Mouse (Mus musculus): ENCODE measurements around the gene Slc29a1. TPM values are rescaled to one million over a fixed set of nuclear protein-coding genes. Genes with fewer than 3 reads are reported as not detected.

Gene Slc29a1
- polyA plus RNA-seq, 1 experiment from 2014 or later, result 42.8 TPM

DNA sequence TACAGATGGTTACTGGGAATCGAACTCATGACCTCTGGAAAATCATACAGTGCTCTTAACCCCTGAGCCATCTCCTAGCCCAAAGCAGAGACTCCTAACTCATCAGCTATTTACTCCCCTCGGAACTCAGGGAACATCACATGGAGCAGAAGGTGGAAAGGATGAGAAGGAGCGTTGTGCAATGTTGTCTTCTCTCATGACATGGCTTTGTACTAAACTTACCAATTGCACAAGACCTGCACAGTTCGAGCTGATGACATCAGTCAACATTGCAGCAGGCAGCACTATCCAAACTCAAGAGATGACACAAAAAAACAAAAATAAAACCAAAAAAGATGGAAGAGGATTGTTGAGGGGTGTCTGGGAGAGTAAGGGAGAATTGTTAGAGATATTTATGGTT is 9.0 kb upstream of the Slc29a1 start:
- Histone ChIP-seq H3K4me3 (replicated peaks) (no peak overlapping the region), H3K27me3 (replicated peaks) (no peaks in the 10 kb centered on the region; the same call in 1 of the 2 replicates), H3K36me3 (no peaks in the 10 kb centered on the region), H3K4me1 (no peaks in the 10 kb centered on the region), H3K9ac (replicated peaks) (no peak overlapping the region), H3K9me3 (replicated peaks) (no peaks in the 10 kb centered on the region), H3K27ac (replicated peaks) (no peak overlapping the region), H3K4me2 (no peak overlapping the region)
- ATAC-seq (ENCODE audit: low FRiP score), result no peak
- WGBS, result 93% methylated on average over 4 of the region's 4 CpGs

DNA sequence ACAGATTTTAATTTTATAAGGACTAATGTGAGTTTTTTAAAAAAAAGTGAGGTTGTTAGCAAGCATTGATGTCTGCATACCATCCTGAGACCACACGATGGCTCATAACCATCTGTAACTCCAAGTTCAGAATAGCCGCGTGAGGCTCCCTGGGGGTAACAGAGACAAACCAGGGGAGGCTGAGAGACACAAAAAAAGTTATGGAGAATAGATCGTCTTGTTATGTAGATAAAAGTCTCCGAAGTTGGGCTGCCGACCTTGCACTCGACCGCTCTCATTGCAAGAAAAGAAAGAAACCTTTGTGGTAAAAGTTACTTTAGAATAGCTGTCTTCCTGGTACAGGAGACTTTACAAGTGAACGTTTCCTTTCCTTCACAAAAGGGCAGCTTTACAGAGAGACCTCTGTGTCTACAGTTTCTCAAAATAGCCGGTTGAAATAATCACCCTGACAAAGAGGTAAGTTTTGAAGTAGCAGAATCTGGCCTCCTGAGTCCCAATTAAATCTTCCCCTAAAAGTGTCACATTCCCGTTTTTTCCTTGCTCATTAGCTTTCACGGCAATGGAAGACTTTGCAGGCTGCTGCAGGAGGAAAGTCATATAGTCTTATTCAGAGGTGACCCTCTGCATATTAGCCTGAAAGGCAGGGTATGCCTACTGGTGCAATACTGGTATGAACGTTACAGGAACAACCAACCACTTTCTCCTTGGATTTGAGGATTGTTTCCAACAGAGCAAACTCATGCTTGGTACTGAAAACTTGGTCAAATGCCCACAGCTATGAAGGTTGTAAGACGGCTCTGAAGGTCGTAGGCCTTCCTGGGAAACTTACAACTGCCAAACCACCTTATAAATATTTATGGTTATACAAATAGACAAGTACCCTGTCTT is 7.8 kb upstream of the Slc29a1 start:
- 78% methylated on average over 15 of the region's 15 CpGs for WGBS
- H3K9ac ChIP-seq (replicated peaks), result no peak overlapping the region
- H3K4me2 ChIP-seq, result no peak overlapping the region
- no peaks in the 10 kb centered on the region for H3K4me1 ChIP-seq
- ATAC-seq (ENCODE audit: low FRiP score), result no peak
- H3K36me3 ChIP-seq, result no peaks in the 10 kb centered on the region
- no peak overlapping the region for H3K27ac ChIP-seq (replicated peaks)
- no peaks in the 10 kb centered on the region for H3K9me3 ChIP-seq (replicated peaks)
- H3K27me3 ChIP-seq (replicated peaks), result peaks cover 2% of the 10 kb centered on the region
- H3K4me3 ChIP-seq (replicated peaks), result no peak overlapping the region

DNA sequence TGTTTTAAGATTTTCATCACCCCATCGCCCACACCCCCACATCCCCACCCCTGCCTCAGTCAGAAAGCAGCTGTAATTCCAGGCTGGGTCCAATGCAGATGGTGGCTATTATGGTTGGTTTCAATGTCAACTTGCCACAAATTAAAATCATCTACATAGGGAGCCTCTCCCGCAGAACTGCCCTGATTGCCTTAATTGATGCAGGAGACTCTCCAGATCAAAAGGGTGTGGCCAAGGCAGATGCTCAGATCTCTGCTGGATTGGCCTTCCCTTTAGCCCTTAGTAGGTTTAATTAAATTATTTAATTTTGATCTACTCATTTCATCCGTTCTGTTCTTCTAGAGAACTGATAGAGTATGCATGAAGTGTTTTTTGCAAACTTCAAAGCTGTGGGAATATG is 3.6 kb upstream of the Slc29a1 start:
- Histone ChIP-seq H3K4me2 (no peak overlapping the region), H3K9ac (replicated peaks) (no peak overlapping the region), H3K36me3 (no peaks in the 10 kb centered on the region), H3K4me1 (peaks cover 10% of the 10 kb centered on the region), H3K4me3 (replicated peaks) (no peak overlapping the region), H3K9me3 (replicated peaks) (no peaks in the 10 kb centered on the region), H3K27ac (replicated peaks) (no peak overlapping the region), H3K27me3 (replicated peaks) (peaks cover 30% of the 10 kb centered on the region)
- no peak for ATAC-seq (ENCODE audit: low FRiP score)
- 87% methylated on average over 3 of the region's 3 CpGs for WGBS

DNA sequence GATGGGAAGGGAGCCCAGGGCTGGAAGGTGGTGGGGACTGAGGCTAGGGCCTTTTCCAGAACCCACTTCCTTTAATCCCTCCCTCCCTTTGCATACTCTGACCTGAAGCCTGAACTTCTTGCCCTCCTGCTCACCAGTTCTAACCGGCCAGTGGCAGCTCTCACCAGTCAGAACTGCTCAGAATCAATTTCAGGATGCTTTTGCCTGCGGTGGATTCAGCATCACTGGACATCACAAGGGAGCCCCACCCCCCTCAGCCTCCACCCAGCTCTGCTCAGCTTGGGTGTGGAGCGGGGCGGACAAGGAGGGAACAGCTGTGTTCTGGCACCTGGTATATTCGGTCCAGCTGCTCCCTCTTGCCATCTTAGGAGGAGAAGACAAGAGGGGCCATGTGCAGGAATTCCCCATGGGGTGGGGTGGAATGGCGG is 2.5 kb upstream of the Slc29a1 start, which contains the start of gene Mymx:
Gene Mymx, minus strand, starts transcription at position 226 of the 428 bp plus-strand sequence.
- Histone ChIP-seq H3K4me1 (peaks cover 14% of the 10 kb centered on the region), H3K9me3 (replicated peaks) (no peaks in the 10 kb centered on the region), H3K4me3 (replicated peaks) (no peak within 1 kb of the TSS), H3K27me3 (replicated peaks) (peaks cover 30% of the 10 kb centered on the region), H3K9ac (replicated peaks) (no peak within 1 kb of the TSS), H3K4me2 (no peak within 1 kb of the TSS), H3K27ac (replicated peaks) (no peak within 1 kb of the TSS), H3K36me3 (no peaks in the 10 kb centered on the region)
- 39% methylated on average over 6 of the region's 6 CpGs for WGBS
- no peak for ATAC-seq (ENCODE audit: low FRiP score)

DNA sequence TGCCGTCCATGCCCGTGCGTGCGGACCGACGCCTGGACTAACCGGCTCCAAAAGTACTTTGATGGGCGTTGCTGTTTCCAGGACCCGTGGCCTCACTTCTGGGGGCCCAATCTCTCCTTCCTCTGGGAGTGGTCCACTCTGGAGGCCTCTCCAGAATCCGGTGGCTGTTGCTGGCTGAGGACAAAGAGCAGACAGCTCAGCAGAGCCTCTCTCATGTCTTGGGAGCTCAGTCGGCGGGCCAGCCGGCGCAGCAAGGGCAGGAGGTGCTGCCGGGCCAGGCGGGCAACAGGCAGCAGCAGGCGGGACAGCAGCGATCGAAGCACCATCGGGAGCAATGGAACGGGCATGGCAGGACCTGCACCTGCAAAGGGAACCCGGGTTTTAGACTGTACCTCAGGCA is 1.9 kb upstream of the Slc29a1 start:
- ATAC-seq (ENCODE audit: low FRiP score), result no peak
- Histone ChIP-seq H3K4me2 (no peak overlapping the region), H3K4me3 (replicated peaks) (no peak overlapping the region), H3K27me3 (replicated peaks) (peaks cover 30% of the 10 kb centered on the region), H3K36me3 (no peaks in the 10 kb centered on the region), H3K9ac (replicated peaks) (no peak overlapping the region), H3K27ac (replicated peaks) (no peak overlapping the region), H3K9me3 (replicated peaks) (no peaks in the 10 kb centered on the region), H3K4me1 (peaks cover 19% of the 10 kb centered on the region)
- 18% methylated on average over 22 of the region's 22 CpGs for WGBS

DNA sequence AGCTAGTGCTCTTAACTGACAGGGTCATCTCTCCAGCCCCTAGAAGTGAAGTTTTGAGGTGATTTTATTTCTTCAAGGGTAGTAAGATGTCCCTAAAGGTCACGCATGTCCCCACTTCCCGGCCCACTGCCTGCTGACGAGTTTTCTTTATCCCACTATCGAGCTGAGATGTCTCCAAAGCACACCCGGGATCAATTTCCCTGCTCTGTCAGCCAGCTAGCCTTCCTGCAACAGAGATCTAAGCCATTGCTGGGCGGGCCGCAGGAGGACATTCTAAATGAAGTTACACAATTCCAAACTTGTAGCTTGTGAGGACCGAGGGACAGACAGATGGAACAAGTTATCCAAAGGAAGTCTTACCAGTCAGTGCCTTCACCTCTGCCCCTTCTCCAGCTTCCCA is 861 bp upstream of the Slc29a1 start:
- Histone ChIP-seq H3K4me2 (no peak overlapping the region), H3K36me3 (no peaks in the 10 kb centered on the region), H3K4me3 (replicated peaks) (no peak overlapping the region), H3K27me3 (replicated peaks) (peaks cover 30% of the 10 kb centered on the region), H3K27ac (replicated peaks) (no peak overlapping the region), H3K4me1 (peaks cover 30% of the 10 kb centered on the region), H3K9ac (replicated peaks) (no peak overlapping the region), H3K9me3 (replicated peaks) (no peaks in the 10 kb centered on the region)
- no peak for ATAC-seq (ENCODE audit: low FRiP score)
- 67% methylated on average over 8 of the region's 8 CpGs for WGBS

DNA sequence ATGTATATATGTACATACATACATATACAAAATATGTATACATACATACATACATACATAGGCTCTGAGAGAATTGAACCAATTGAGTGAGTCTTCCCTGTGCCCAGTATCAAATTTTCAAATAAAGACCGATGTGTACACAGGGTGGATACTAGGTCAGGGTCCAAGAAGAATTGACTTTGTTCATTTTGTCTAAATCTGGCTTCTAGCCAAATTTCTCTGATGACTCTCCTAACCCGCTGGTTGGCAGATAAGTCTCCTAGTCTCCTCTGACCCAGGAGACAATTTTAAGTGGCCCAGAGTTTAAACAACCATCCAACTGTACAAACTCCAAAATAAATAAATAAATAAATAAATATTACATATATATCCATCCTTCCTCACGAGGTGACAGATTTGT is 515 bp downstream of the Slc29a1 start:
- no peaks in the 10 kb centered on the region for H3K9me3 ChIP-seq (replicated peaks)
- peaks cover 43% of the 10 kb centered on the region for H3K4me1 ChIP-seq
- no peak for ATAC-seq (ENCODE audit: low FRiP score)
- 45% methylated on average over 3 of the region's 3 CpGs for WGBS
- H3K27ac ChIP-seq (replicated peaks), result no peak overlapping the region
- H3K9ac ChIP-seq (replicated peaks), result no peak overlapping the region
- peaks cover 30% of the 10 kb centered on the region for H3K27me3 ChIP-seq (replicated peaks)
- no peak overlapping the region for H3K4me3 ChIP-seq (replicated peaks)
- H3K36me3 ChIP-seq, result no peaks in the 10 kb centered on the region
- H3K4me2 ChIP-seq, result peak overlapping the region; percentile 59

DNA sequence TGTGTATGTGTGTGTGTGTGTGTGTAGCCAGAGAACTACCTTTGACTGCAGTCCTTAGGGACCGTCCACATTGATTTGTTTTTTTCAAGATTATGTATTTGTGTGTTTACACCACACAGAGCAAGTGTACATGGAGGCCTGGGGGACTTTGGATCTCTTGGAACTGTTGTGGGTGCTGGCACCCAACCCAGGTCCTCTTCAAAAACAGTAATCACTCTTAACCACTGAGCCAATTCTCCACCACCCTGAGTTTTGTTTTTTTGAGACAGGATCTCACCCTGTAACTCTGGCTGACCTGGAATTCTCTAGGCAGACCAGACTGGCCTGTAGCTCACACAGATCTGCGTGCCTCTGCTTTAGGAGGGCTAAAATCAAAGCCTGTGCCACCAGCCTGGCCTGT is 1.0 kb downstream of the Slc29a1 start:
- Histone ChIP-seq H3K36me3 (no peaks in the 10 kb centered on the region), H3K27ac (replicated peaks) (no peak overlapping the region), H3K27me3 (replicated peaks) (peaks cover 34% of the 10 kb centered on the region), H3K9ac (replicated peaks) (no peak overlapping the region), H3K4me1 (peaks cover 48% of the 10 kb centered on the region), H3K9me3 (replicated peaks) (no peaks in the 10 kb centered on the region), H3K4me2 (no peak overlapping the region), H3K4me3 (replicated peaks) (no peak overlapping the region)
- ATAC-seq (ENCODE audit: low FRiP score), result no peak
- 88% methylated on average over 2 of the region's 2 CpGs for WGBS

DNA sequence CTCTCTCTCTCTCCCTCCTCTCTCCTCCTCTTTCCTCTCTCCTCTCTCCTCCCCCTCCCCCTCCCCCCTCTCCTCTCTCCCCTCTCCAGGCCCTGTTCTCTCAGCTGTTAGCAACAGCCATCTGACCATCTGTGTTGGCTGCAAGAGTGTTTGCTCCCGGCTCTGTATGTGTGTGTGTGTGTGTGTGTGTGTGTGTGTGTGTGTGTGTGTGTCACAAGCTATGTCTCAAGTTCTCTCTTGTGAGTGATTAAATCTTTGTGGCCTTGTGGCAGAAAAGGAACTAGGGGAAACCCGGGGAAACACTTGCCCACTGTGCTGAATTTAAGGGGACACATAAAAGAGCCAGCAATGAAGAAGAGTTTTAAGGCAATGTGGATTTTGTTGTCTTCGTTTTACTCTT is 1.6 kb downstream of the Slc29a1 start:
- ATAC-seq (ENCODE audit: low FRiP score), result no peak
- no peak overlapping the region for H3K4me3 ChIP-seq (replicated peaks)
- H3K27me3 ChIP-seq (replicated peaks), result peaks cover 34% of the 10 kb centered on the region
- WGBS, result 39% methylated on average over 3 of the region's 3 CpGs
- H3K4me1 ChIP-seq, result peaks cover 53% of the 10 kb centered on the region
- H3K36me3 ChIP-seq, result no peaks in the 10 kb centered on the region
- H3K9ac ChIP-seq (replicated peaks), result no peak overlapping the region
- no peak overlapping the region for H3K27ac ChIP-seq (replicated peaks)
- H3K4me2 ChIP-seq, result no peak overlapping the region
- no peaks in the 10 kb centered on the region for H3K9me3 ChIP-seq (replicated peaks)

DNA sequence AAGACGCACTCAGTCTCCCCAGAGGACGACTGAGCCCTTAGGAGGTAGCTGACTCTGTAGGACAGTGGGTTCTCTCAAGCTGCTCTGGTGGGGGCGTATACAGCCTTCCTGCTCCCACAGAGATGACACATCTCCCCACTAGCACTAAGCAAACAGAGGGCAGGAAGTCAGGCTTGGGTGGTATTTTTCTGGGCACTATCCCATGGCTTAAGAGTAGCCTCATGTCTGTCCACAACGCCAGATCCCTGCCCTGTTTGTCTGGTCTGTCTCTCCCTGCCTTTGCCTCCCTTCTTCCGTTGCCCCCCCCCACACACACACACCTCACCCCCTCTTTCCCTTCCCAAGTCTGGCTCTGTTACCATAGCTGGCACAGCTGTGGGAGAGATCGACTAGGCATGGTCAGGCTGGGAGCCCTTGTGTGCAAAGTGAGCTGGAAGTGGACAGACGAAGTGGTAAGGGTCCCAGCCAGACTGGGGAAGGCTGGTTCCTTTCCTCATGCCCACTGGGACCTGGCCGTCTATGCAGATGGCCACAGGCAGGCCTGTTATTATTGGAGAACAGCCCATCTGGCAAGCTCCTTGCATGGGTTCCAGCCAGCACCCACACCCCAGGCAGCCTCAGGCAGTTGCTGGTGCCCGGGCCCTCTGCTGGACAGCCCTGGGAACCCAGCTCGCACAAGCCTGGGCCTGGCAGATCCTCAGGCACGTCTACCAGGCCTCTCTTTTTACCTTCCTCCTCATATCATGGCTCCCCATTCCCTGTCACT is 2.6 kb downstream of the Slc29a1 start:
- no peaks in the 10 kb centered on the region for H3K36me3 ChIP-seq
- H3K4me2 ChIP-seq, result no peak overlapping the region
- peaks cover 28% of the 10 kb centered on the region for H3K27me3 ChIP-seq (replicated peaks)
- 21% methylated on average over 11 of the region's 11 CpGs for WGBS
- H3K9ac ChIP-seq (replicated peaks), result no peak overlapping the region
- H3K4me3 ChIP-seq (replicated peaks), result no peak overlapping the region
- H3K9me3 ChIP-seq (replicated peaks), result no peaks in the 10 kb centered on the region
- H3K4me1 ChIP-seq, result peaks cover 62% of the 10 kb centered on the region
- H3K27ac ChIP-seq (replicated peaks), result peak overlapping the region; percentile 35
- no peak for ATAC-seq (ENCODE audit: low FRiP score)

DNA sequence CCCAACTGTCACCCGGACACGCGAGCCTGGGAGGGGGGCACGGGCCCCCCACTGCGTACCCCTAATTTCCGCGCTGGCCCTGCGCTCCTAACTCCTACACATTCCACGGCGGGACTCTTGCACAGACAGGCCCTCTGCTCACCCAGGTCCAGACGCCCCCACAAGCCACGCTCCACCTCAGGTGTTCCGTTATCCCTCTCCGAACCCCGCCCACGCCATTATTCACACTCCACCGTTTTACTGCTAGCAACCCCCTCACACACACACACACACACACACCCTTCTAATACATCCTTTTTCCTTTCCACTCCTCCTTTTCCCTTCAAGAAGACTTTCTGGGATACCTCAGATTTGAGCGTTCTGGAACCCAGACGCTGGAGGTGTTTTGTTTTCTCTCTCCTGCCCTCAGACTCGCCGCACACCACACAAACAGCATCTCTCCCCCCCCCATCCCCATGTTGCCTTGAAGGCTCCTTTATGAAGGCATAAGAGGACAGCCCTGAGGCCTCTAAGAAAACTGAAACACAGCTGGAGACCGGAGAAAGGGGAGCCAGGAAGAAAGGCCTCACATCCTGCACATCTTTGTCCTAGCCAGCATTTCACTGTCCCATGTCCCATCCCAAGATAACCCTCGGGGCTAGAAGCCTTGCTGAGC is 3.5 kb downstream of the Slc29a1 start:
- peak overlapping the region; percentile 97 for H3K4me2 ChIP-seq
- peak overlapping the region; percentile 51 for H3K4me3 ChIP-seq (replicated peaks)
- H3K9ac ChIP-seq (replicated peaks), result peak overlapping the region; percentile 64
- peaks cover 63% of the 10 kb centered on the region for H3K4me1 ChIP-seq
- no peaks in the 10 kb centered on the region for H3K36me3 ChIP-seq
- WGBS, result 4% methylated on average over 23 of the region's 23 CpGs
- H3K9me3 ChIP-seq (replicated peaks), result no peaks in the 10 kb centered on the region
- H3K27ac ChIP-seq (replicated peaks), result peak overlapping the region; percentile 35; the same call in 1 of the 2 replicates
- peaks cover 18% of the 10 kb centered on the region for H3K27me3 ChIP-seq (replicated peaks)
- ATAC-seq (ENCODE audit: low FRiP score), result peak; percentile 35
